Mouse (Mus musculus) liver, embryonic 18 days (tissue): ENCODE measurements around the gene Fras1. TPM values are rescaled to one million over a fixed set of nuclear protein-coding genes. Genes with fewer than 3 reads are reported as not detected.

Experiments
- polyA plus RNA-seq: library from polyadenylated mRNA; depleted of rRNA; stranded (reverse); fragments of >200 nt; gene quantifications from 2 replicates; pipeline ENCODE4 v1.2.3, GENCODE M21; 2012; rRNA removed

The Fras1 gene
- polyA plus RNA-seq, result 0.49 and 0.74 TPM in 2 replicates

GRCm38 (mm10) chr5:96373567-96373985, at the start of gene Fras1:
Gene Fras1 (plus strand): TSS chr5:96373955.

GRCm38 (mm10) chr5:96792936-96793718, 419.4 kb downstream of the Fras1 start, which contains the start of gene Anxa3:
Gene Anxa3 (plus strand): TSS chr5:96793339.

Other genes with a start within 250 kb of the Fras1 start
- 5.0 and 5.1 TPM in 2 replicates for gene Cnot6l, start 209.8 kb upstream of the Fras1 start, polyA plus RNA-seq
- gene Mrpl1, start 164.5 kb upstream of the Fras1 start, polyA plus RNA-seq, result 6.6 and 6.8 TPM in 2 replicates